ENCODE assay signal across 9 mouse cellular contexts in genomic region chr5:101658984-101659290, GRCm38 (mm10). TPM values are rescaled to one million over a fixed set of nuclear protein-coding genes. Genes with fewer than 3 reads are reported as not detected.
A peak's percentile ranks its signal among the peaks of the same experiment; 100 is the strongest.
DNase-seq lines count a peak whose midpoint lies in the region; ATAC-seq lines count a peak whose summit lies in the region.
"Had no signal": no experiment of that assay in that cellular context is flagged by ENCODE, and none has a peak within 500 bp of the region (broad histone marks: within the 10 kb centered on the region; RNA-seq: fewer than 3 reads in every experiment).

No protein-coding gene starts in this region.

- no peak overlapping the region for H3K9ac ChIP-seq in embryonic facial prominence, embryonic 13.5 days
- peak overlapping the region; percentile 59; the same call in 1 of the 2 replicates for H3K9ac ChIP-seq in hindbrain, embryonic 13.5 days
- H3K9ac ChIP-seq in neural tube, embryonic 12.5 days: 0 out of 2 replicates have a peak overlapping the region, but pooled peaks have one; percentile 26

- no peak overlapping the region for H3K27ac ChIP-seq in embryonic facial prominence, embryonic 13.5 days
- peak overlapping the region; percentile 70 for H3K27ac ChIP-seq in hindbrain, embryonic 13.5 days
- H3K27ac ChIP-seq in neural tube, embryonic 12.5 days: no peak overlapping the region

- peaks cover 14% of the 10 kb centered on the region for H3K4me1 ChIP-seq in embryonic facial prominence, embryonic 13.5 days
- peaks cover 13% of the 10 kb centered on the region for H3K4me1 ChIP-seq in hindbrain, embryonic 13.5 days (replicated peaks)
- H3K4me1 ChIP-seq in neural tube, embryonic 12.5 days: peaks cover 9% of the 10 kb centered on the region

- under 1% methylated on average over 23 of the region's 23 CpGs for WGBS in embryonic facial prominence, embryonic 13.5 days
- WGBS in hindbrain, embryonic 13.5 days: under 1% methylated on average over 23 of the region's 23 CpGs
- WGBS in neural tube, embryonic 12.5 days: under 1% methylated on average over 23 of the region's 23 CpGs

- H3K9me3 ChIP-seq in embryonic facial prominence, embryonic 13.5 days: no peaks in the 10 kb centered on the region
- H3K9me3 ChIP-seq in hindbrain, embryonic 13.5 days: no peaks in the 10 kb centered on the region
- H3K9me3 ChIP-seq in neural tube, embryonic 12.5 days: no peaks in the 10 kb centered on the region

- no peak for ATAC-seq in embryonic facial prominence, embryonic 13.5 days (ENCODE audit: insufficient number of reproducible peaks, insufficient read depth, low FRiP score, low TSS enrichment, low read depth)
- ATAC-seq in hindbrain, embryonic 13.5 days (ENCODE audit: low FRiP score): no peak
- no peak for ATAC-seq in neural tube, embryonic 12.5 days (ENCODE audit: low FRiP score, low read depth)
- ATAC-seq in activated CD4-positive, CD25-positive, alpha-beta regulatory T cell, adult 4 months: no peak

- H3K27me3 ChIP-seq in embryonic facial prominence, embryonic 13.5 days: peaks cover 96% of the 10 kb centered on the region
- peaks cover 95% of the 10 kb centered on the region for H3K27me3 ChIP-seq in hindbrain, embryonic 13.5 days
- peaks cover 92% of the 10 kb centered on the region for H3K27me3 ChIP-seq in neural tube, embryonic 12.5 days (replicated peaks)

- peak; percentile 16 for DNase-seq in kidney, postnatal 10 days
- DNase-seq in kidney, adult 11 months: no peak
- no peak for DNase-seq in layer of hippocampus, adult 11-12 months (ENCODE audit: low spot score)
- DNase-seq: cerebellum, postnatal 36 days; lung, postnatal 36 days had no signal

- 0 out of 2 replicates have a peak overlapping the region, but pooled peaks have one; percentile 18 for H3K4me2 ChIP-seq in embryonic facial prominence, embryonic 13.5 days
- H3K4me2 ChIP-seq in hindbrain, embryonic 13.5 days: peak overlapping the region; percentile 41
- peak overlapping the region; percentile 43 for H3K4me2 ChIP-seq in neural tube, embryonic 12.5 days (replicated peaks)

- no peaks in the 10 kb centered on the region for H3K36me3 ChIP-seq in embryonic facial prominence, embryonic 13.5 days
- no peaks in the 10 kb centered on the region for H3K36me3 ChIP-seq in hindbrain, embryonic 13.5 days
- no peaks in the 10 kb centered on the region for H3K36me3 ChIP-seq in neural tube, embryonic 12.5 days

- peak overlapping the region; percentile 17; the same call in 1 of the 2 replicates for H3K4me3 ChIP-seq in embryonic facial prominence, embryonic 13.5 days
- peak overlapping the region; percentile 45 for H3K4me3 ChIP-seq in hindbrain, embryonic 13.5 days
- H3K4me3 ChIP-seq in neural tube, embryonic 12.5 days: peak overlapping the region; percentile 19; the same call in 1 of the 2 replicates

RNA-seq across cellular contexts. Expression of gene Nkx6-1, which starts 5.9 kb away (rescaled TPM):
- polyA plus RNA-seq in embryonic facial prominence, embryonic 13.5 days (2015; fragmentation: Nextera tagmentation; extraction: Ambion mirVana): 0.11 and 0.13 TPM in 2 replicates
- 8.1 and 12.2 TPM in 2 replicates for polyA plus RNA-seq in hindbrain, embryonic 13.5 days (2015; fragmentation: Nextera tagmentation; extraction: Ambion mirVana)
- 9.6 and 11.5 TPM in 2 replicates for polyA plus RNA-seq in neural tube, embryonic 12.5 days (2016; fragmentation: Nextera tagmentation; extraction: Ambion mirVana)
- polyA plus RNA-seq in activated CD4-positive, CD25-positive, alpha-beta regulatory T cell, adult 4 months (2017; shearing (Covaris generic)): not detected
